Mouse (Mus musculus) bone marrow, adult 2 months (tissue): ENCODE results near the gene Lrrc66. TPM values are rescaled to one million over a fixed set of nuclear protein-coding genes. Genes with fewer than 3 reads are reported as not detected.

Experiments used
- H3K27ac ChIP-seq: fragments of 200-500 bp; 2 replicates; pipeline ENCODE4 v1.5.1; 2012; ENCODE audit warnings: low read depth, mild to moderate bottlenecking, control low read depth, inconsistent platforms, low read length; ENCODE audit not compliant: control insufficient read depth, poor library complexity, insufficient read depth
- H3K4me1 ChIP-seq: fragments of 200-500 bp; 2 replicates; pipeline ENCODE4 v1.6.1; 2011; ENCODE audit warnings: low read length; ENCODE audit not compliant: control insufficient read depth, insufficient read depth
- H3K4me3 ChIP-seq: fragments of 200-500 bp; replicated peaks from 2 replicates; pipeline ENCODE3; 2011; ENCODE audit warnings: mild to moderate bottlenecking, low read depth, low read length, control low read depth; ENCODE audit not compliant: control insufficient read depth
- CTCF ChIP-seq: fragments of 200-500 bp; IDR thresholded peaks from 2 replicates; pipeline ENCODE4 v1.5.1; 2011; ENCODE audit warnings: low read length, control low read depth; ENCODE audit not compliant: control insufficient read depth, insufficient read depth
- POLR2A ChIP-seq: fragments of 200-500 bp; IDR thresholded peaks from 2 replicates; pipeline ENCODE4 v1.6.1; 2011; ENCODE audit warnings: low read depth, mild to moderate bottlenecking, control low read depth, low read length, borderline replicate concordance; ENCODE audit not compliant: control insufficient read depth
- WGBS: fragments of 180-500 bp; shearing (Covaris S2); methylation state at CpG from one replicate; pipeline ENCODE4 v1.1.7; 2018; 5-methylcytosine and 5-hydroxymethylcytosine counted together
- polyA plus RNA-seq: library from polyadenylated mRNA; stranded (reverse); fragments of >200 nt; gene quantifications from 2 replicates; pipeline ENCODE4 v1.2.4, GENCODE M21; 2011; ENCODE audit warnings: low replicate concordance; ENCODE audit not compliant: missing spikeins, insufficient read depth, insufficient read length

Lrrc66 gene
- polyA plus RNA-seq, 1 experiment = 2.8 TPM

DNA sequence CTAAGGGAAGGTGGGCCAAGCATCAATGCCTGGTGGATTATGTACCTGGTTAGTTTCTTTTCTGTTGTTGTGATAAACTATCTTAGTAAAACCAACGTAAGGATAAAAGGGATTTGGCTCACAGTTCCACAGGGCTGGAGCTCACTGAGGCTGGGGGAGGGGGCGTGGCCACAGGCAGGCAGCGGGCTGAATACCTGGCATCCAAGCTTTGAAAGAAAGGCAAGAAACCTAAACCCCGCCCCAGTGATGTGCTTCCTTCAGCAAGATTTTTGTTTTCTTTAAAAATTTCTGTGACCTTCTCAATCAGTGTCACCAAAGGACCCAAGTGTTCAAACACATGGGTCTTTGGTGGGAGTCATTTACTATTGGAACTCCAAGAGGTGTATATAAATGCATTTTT, 4.8 kb downstream of the Lrrc66 start:
- Histone ChIP-seq H3K4me3 (no peak overlapping the region), H3K4me1 (no peaks in the 10 kb centered on the region; the same call in 1 of the 2 replicates), H3K27ac (no peak overlapping the region)
- 84% methylated on average over 4 of the region's 4 CpGs for WGBS
- TF ChIP-seq CTCF (no peak), POLR2A (no peak)

DNA sequence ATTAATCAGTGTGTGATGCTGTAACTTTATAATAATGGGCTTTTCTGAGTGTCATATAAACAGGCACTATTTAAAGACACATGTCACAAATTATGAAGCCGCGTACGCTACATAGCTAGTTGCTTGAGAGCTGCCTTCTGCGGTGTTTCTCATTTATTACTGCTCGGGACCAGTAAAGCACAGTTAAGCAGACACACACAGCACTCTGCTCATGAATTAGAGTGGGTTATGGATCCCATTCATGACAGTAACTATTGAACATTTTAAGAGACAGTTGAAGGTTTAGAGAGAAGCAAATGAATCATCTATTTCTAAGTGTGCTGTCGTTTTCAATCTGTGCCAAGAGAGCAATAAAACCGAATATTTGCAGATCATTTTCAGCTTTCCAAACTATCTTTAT, 5.5 kb downstream of the Lrrc66 start:
- Histone ChIP-seq H3K4me3 (no peak overlapping the region), H3K27ac (no peak overlapping the region), H3K4me1 (no peaks in the 10 kb centered on the region; the same call in 1 of the 2 replicates)
- WGBS = 83% methylated on average over 7 of the region's 7 CpGs
- TF ChIP-seq POLR2A = no peak
- TF ChIP-seq CTCF = no peak

DNA sequence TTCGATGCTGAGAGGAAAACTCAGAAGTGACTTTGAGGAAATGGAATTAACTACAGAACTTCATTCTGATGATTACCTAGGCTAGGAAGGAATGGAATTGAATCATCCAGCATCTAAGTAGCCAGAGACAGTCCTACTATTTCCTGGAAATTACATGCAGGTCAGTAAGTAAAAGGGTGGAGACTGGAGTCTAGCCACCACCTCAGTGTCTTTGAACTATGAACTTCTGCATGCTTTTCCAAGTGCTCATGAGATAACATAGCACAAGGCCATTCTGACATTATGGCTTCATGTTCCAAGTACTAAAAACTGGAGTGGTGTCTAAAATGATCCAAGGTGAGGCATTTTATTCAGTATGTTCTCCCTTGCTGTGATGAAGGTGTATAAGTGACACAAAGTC, 6.8 kb downstream of the Lrrc66 start:
- Histone ChIP-seq H3K4me1 (no peaks in the 10 kb centered on the region; the same call in 1 of the 2 replicates), H3K4me3 (no peak overlapping the region), H3K27ac (no peak overlapping the region)
- TF ChIP-seq POLR2A (no peak), CTCF (no peak)
- WGBS = 51% methylated on average over 1 of the region's 1 CpGs

DNA sequence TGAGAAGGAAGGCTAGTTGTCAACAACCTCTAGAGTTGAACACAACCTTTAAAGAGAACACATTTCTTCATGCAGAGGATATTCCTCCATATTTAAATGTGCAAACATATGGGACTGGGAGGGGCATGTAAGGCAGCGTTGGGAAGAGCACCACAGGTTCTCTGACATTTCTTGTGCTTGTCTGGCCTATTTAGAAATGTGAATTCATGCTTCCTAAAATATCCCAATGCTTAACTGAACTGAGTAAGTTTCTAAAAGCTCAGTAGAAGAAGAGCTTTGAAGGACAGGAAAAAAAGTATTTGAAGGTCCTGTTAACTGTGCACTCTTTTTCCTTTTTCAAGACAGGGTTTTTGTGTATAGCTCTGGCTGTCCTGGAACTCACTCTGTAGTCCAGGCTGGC, 13.4 kb downstream of the Lrrc66 start:
- TF ChIP-seq CTCF = no peak
- TF ChIP-seq POLR2A = no peak
- no peak overlapping the region for H3K4me3 ChIP-seq
- H3K4me1 ChIP-seq = no peaks in the 10 kb centered on the region
- WGBS = 78% methylated on average over 1 of the region's 1 CpGs
- H3K27ac ChIP-seq = no peak overlapping the region

DNA sequence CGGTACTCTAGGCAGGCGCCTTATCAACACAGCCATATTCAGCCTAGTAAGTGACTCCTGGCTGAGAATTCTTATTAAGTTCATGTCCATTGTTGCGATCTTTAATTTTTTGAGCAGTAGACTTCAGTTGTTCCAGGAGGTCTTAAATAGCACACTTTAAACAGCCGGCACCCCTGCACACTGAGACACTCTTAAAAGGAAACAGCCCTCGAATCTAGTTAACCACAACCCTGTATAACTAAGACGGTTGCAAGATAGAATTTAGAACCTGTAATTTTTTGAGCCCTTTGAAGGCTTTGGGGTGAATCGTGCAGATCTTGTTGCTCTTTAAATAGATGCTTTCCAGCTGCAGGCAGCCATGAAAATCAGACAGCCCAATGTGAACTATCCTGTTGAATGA, 17.1 kb downstream of the Lrrc66 start:
- Histone ChIP-seq H3K4me3 (no peak overlapping the region), H3K27ac (no peak overlapping the region), H3K4me1 (no peaks in the 10 kb centered on the region)
- TF ChIP-seq POLR2A = no peak
- no peak for TF ChIP-seq CTCF
- 11% methylated on average over 7 of the region's 7 CpGs for WGBS

DNA sequence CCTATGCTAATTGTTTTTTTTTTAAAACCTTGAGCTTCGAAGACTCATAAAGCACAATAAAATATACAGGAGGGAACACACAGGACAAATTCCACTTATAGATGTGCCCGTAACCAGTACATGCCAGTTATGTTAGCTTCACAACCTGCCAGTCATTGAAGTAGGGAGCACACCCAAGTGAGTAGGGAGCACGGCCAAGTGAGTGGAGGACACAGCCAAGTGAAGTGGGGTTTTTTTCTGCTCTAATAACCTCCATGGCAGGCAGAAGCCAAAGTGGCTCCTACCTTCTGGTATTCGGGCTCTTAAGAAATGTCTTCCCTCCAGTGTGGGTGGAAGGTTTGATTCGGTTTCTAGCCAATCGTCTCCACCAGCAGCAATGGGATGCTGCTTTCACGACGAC, 19.0 kb downstream of the Lrrc66 start:
- Histone ChIP-seq H3K27ac (no peak overlapping the region), H3K4me1 (no peaks in the 10 kb centered on the region), H3K4me3 (no peak overlapping the region)
- WGBS = 81% methylated on average over 8 of the region's 8 CpGs
- TF ChIP-seq POLR2A (no peak), CTCF (no peak)

DNA sequence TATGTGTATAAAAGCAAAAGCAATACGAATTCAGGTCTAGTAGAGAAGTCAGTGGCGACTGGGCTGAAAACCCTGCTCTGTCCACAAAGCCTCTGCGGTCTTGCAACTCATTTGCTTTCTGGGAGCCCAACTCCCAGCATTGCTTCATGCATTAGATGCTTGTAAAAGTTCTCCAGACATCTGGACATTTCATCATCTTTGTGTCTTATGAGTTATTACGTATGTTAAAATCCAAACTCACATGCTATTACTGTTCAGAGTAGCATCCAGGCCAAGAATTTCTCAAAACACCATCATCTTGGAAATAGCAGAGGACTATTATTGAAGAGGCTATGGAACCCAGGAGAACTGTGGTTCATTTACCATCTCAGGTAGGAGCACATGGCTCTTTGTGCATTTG, 21.3 kb downstream of the Lrrc66 start:
- 77% methylated on average over 4 of the region's 4 CpGs for WGBS
- Histone ChIP-seq H3K4me3 (no peak overlapping the region), H3K4me1 (no peaks in the 10 kb centered on the region), H3K27ac (no peak overlapping the region)
- TF ChIP-seq POLR2A (no peak), CTCF (no peak)

DNA sequence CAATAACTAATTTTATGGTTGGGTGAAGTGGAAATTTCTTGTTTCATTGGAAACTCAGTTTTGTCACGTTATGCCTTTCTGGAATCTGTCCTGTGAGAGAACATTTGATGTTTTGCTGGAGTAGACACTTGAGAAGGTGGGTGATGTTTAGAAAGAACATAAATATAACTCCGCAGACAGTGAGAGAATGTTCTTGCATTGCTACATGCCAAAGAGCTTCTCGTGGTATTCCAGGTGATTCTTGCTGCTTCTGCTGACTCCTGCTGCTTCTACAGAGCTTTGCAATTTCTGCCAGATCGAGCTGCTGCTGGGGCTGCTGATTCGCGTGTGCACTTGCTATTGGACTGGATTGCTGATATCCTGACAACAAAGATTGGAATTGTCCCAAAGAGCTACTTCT, 27.4 kb downstream of the Lrrc66 start:
- Histone ChIP-seq H3K27ac (no peak overlapping the region), H3K4me3 (no peak overlapping the region), H3K4me1 (no peaks in the 10 kb centered on the region)
- TF ChIP-seq CTCF = no peak
- TF ChIP-seq POLR2A = no peak
- WGBS = 80% methylated on average over 6 of the region's 6 CpGs

DNA sequence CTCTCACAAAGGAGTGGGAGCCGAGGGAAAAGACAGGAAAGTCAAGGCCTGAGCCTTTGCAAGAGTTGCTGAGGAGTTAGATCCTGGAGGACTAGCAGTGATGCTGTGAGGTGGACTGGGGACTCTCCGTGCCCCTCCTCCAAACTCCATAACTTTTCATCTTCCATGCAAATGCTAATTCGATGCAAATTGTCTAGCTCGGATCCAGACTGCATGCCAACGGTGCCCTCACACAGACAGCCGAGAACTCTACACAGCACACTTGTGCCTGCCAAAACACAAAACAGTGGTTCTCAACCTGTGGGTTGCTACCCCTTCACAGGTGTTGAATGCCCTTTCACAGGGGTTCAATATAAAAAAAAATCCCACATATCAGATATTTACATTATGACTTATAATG, 27.8 kb downstream of the Lrrc66 start:
- Histone ChIP-seq H3K27ac (no peak overlapping the region), H3K4me1 (no peaks in the 10 kb centered on the region), H3K4me3 (no peak overlapping the region)
- TF ChIP-seq POLR2A (no peak), CTCF (no peak)
- WGBS = 87% methylated on average over 6 of the region's 6 CpGs

DNA sequence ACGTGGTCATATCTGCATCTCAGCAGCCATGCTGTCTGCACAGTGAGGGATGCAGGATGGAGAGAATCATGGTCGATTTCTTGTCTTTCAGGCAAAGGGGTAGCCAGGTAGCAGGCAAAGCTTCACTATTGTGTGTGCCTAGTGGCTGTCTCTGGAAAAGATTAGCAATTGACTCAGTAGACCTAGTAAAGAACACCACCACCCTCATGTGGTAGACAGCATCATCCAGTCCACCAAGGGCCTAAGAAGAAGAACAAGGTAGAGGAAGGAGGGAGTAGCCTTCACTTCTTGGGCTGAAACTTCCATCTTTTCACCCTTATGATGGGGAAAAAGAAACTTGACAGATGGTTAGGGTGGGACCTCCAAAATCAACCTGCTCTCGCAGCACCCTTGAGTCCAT, 29.5 kb downstream of the Lrrc66 start:
- WGBS = 62% methylated on average over 3 of the region's 3 CpGs

More for the DNA sequence above, 29.5 kb downstream of the Lrrc66 start:
- H3K4me3 ChIP-seq = no peak overlapping the region
- no peaks in the 10 kb centered on the region for H3K4me1 ChIP-seq
- TF ChIP-seq POLR2A (no peak), CTCF (no peak)
- no peak overlapping the region for H3K27ac ChIP-seq
